Mouse (Mus musculus) liver, adult (tissue): Measurements from ENCODE around the gene Olfr1437.
"Not testable (repeated sequence)": the region's sequence is repeated elsewhere in the genome, so short reads cannot be mapped to it uniquely, and the experiment has no call there.

Experiments used
- GATA4 ChIP-seq: IDR thresholded peaks from 2 replicates; pipeline ENCODE4 v1.6.1; 2014; ENCODE audit warnings: mild to moderate bottlenecking, low read length; ENCODE audit not compliant: insufficient replicate concordance

Gene Olfr1437

DNA sequence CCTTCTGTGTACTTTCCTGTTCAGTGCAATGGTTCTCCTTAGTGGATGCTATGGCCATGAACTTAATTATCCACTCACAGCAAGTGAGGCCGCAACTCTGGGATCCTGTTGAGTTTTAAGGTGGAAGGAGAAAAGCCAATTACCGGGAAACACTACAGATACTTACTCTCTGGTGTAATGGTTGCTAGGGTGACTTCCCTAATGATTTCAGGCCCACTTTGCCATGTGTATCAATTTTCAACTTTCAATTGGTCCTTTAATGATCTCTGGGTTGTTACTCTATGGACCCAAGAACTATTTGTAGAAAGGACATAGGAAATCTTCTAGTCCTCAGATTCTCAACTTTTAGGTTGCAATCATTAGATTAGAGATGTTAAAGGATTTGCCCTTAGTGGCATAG is at the start of gene Olfr1437:
Gene Olfr1437, minus strand, starts transcription at position 101 of the 400 bp plus-strand sequence.
- TF ChIP-seq GATA4, result no peak

DNA sequence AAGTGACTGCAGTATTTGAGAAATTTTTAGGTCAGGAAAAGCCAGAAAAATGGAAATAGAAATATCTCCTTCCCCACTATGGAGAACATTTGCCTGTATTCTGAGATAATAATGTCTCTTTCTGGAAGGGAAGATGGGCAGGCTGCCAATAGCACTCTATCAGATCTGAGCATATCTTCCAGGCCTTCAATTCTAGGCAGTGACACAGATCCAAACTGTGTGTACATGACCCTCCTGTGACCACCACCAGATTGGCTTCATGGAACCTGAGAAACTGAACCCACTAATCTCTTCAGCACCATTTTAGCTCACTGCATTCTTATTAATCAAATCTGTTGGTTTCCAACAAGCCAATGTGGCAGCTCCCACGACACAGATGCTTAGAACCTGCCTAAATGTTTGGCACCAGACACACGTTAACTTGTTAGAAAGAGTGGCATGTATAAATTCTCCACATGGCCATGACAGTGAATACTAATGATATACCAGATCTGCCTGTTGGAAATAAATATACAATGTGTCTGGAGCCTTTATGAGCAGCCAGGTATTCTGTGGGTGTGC is 49.6 kb upstream of the Olfr1437 start:
- no peak for TF ChIP-seq GATA4

DNA sequence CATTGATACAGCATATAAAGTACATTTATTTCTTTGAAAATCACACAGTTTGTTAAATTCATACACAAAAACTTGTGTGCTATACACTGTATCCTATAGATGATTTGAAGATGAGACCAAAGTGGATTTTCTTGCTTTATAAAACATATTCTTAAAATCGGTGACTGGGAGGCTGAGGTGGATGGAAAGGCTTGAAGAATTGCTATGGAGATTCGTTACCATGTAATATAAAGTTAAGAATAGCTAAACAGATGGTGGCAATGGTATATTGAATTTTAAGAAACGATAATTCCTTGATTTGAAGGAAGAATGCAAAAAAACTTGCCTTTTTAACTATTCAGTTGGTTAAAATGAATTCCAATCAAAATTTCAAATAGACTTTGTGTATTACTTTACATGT is 48.1 kb upstream of the Olfr1437 start:
- no peak for TF ChIP-seq GATA4

DNA sequence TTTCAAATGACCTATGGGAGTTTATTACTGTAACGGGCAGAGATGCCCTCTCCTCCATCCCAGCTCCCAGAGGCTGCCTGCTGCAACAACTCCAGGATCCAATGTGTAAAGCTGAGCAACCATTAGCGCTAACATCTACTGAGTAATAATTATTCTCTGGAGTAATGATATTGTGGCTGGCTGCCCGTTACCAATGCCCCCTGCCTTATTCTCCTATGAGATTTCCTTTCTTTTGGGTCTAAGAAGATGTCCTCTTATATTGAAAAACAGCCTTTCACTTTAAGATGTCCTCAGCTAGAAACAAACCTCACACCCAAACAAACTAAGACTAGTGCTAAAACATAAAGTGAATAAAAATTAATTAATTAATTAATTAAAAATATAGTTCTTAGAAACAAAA is 10.9 kb upstream of the Olfr1437 start, which contains the start of gene Olfr1438-ps1:
Gene Olfr1438-ps1, minus strand, starts transcription at position 101 of the 400 bp plus-strand sequence.
- no peak for TF ChIP-seq GATA4

DNA sequence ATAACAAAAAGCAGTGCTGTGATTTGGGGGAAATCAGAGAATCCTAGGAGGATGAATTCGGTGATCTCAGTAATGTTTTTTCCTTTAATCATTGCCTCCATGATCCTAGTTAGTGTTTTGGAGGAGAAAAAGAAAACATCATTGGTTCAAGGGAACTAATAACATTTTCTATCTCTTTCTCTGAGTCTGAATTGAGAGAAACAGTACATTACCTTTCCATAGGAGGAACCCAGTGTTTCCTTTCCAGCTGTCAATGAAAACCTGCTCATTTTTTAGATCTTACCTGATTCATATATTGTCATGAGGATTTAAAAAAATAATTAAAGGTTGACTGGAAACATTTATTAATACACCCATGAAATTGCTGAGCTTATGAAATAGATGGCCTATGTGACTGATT is 25.9 kb downstream of the Olfr1437 start, which contains the start of gene Olfr1436:
Gene Olfr1436, minus strand, starts transcription at position 101 of the 400 bp plus-strand sequence.
- TF ChIP-seq GATA4, result not testable (repeated sequence)

DNA sequence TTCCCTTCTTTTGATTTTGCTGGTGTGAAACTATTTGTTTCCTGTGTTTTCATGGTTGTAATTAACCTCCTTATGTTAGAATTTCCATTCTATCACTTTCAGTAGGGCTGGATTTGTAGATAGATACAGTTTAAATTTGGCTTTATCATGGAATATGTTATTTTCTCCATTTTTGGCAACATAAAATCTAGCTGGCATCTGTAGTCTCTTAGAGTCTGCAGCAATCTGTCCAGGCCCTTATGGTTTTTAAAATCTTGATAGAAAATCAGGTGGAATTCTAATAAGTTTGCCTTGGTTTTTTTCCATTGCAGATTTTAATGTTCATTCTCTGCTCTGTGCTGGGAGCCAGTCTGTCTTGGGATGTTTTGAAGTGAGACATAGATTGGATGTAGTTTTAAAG is 31.9 kb downstream of the Olfr1437 start:
- no peak for TF ChIP-seq GATA4

DNA sequence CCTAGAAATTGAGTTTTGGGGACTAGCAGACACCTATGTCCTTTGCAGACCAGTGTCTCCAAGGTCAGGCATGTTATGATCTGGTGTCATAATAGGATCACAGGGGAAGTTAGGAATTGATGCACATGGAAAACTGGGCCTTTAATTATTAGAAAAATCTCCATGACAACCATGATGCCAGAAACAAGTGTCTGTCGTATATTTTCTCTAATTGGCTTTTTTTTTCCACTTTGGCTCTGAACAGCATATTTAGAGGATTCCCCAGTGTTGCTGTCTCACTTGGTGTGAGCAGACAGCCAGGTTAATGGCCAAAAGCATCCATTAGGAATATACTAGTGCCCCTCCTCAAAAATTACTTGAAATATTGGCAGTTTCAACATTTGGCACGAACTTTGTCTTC is 45.3 kb downstream of the Olfr1437 start, which contains the start of gene Olfr1434:
Gene Olfr1434, plus strand, starts transcription at position 301 of the 400 bp plus-strand sequence.
- TF ChIP-seq GATA4, result no peak
